Mouse (Mus musculus) hindbrain, postnatal 0 days (tissue): ENCODE measurements around the gene Rnf130. TPM values are rescaled to one million over a fixed set of nuclear protein-coding genes. Genes with fewer than 3 reads are reported as not detected.

ENCODE experiments used
- ATAC-seq: fragments of 200-750 bp; cut with Nextera tagmentation; 2 replicates; pipeline ENCODE4 v1.8.0; 2017; ENCODE audit warnings: mild to moderate bottlenecking, moderate TSS enrichment, moderate library complexity
- DNase-seq: peaks from one replicate; pipeline ENCODE4 v3.0.0-alpha.2; 2015; ENCODE audit warnings: low spot score
- H3K27ac ChIP-seq: fragments of 300-500 bp; sonication (generic); 2 replicates; pipeline ENCODE4 v1.5.1; 2014; ENCODE audit warnings: mild to moderate bottlenecking
- H3K27me3 ChIP-seq: fragments of 300-500 bp; sonication (generic); 2 replicates; pipeline ENCODE4 v1.6.1; 2014; ENCODE audit warnings: low read length, mixed read lengths; ENCODE audit not compliant: insufficient read depth
- H3K36me3 ChIP-seq: fragments of 300-500 bp; sonication (generic); 2 replicates; pipeline ENCODE4 v1.6.1; 2014; ENCODE audit warnings: low read length, mixed read lengths; ENCODE audit not compliant: insufficient read depth
- H3K4me1 ChIP-seq: fragments of 300-500 bp; sonication (generic); 2 replicates; pipeline ENCODE4 v1.6.1; 2014; ENCODE audit warnings: antibody characterized with exemption, low read length, mixed read lengths; ENCODE audit not compliant: insufficient read depth
- H3K4me2 ChIP-seq: fragments of 300-500 bp; sonication (generic); 2 replicates; pipeline ENCODE4 v1.6.1; 2014; ENCODE audit warnings: low read depth, mild to moderate bottlenecking, low read length, moderate library complexity, mixed read lengths
- H3K4me3 ChIP-seq: fragments of 300-500 bp; sonication (generic); 2 replicates; pipeline ENCODE4 v1.5.1; 2014; ENCODE audit warnings: low read length
- H3K9ac ChIP-seq: fragments of 300-500 bp; sonication (generic); replicated peaks from 2 replicates; pipeline ENCODE4 v1.6.1; 2014; ENCODE audit warnings: mild to moderate bottlenecking, low read length, moderate library complexity, mixed read lengths
- H3K9me3 ChIP-seq: fragments of 300-500 bp; sonication (generic); 2 replicates; pipeline ENCODE4 v1.6.1; 2016; ENCODE audit warnings: low read length, mixed read lengths
- CTCF ChIP-seq: IDR thresholded peaks from 2 replicates; pipeline ENCODE4 v1.5.1; 2016; ENCODE audit warnings: antibody characterized with exemption, control low read depth, low read depth
- WGBS: fragments of 180-500 bp; shearing (Covaris S2); extraction: QIAGEN DNeasy Blood & Tissue Kit; methylation state at CpG from one replicate; pipeline ENCODE4 v1.1.7; 2014; 5-methylcytosine and 5-hydroxymethylcytosine counted together
- polyA plus RNA-seq: library from polyadenylated mRNA; unstranded; fragments of >200 nt; fragmentation: Nextera tagmentation; extraction: Ambion mirVana; gene quantifications from 2 replicates; pipeline ENCODE4 v1.2.1, GENCODE M21; 2015
- total RNA-seq: library from RNA; depleted of rRNA; stranded (reverse); fragments of >200 nt; gene quantifications from 2 replicates; pipeline ENCODE4 v1.2.3, GENCODE M21; 2014

Rnf130 gene
- total and polyA plus RNA-seq, 2 experiments from 2014 or later: 60.6 to 73.2 TPM

DNA sequence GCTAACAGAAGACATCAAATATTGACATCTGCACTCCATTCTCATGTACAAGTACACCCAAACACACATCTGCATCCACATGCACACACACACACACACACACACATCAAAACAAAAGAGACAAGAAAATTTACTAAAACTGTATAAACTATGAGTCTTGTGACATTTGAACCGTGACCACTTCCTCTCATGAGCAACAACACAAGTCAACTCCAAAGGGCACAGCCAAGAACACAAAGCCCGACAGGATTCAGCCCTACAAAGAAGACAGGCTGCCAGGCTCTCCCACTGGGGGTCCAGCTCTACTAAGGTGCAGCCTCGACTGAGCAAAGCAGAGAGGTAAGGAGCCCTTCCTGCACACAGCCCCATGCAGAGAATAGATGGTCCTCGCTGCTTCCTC is 42.3 kb upstream of the Rnf130 start:
- H3K4me3 ChIP-seq: no peak overlapping the region
- H3K27me3 ChIP-seq: no peaks in the 10 kb centered on the region
- H3K4me1 ChIP-seq: no peaks in the 10 kb centered on the region
- H3K4me2 ChIP-seq: no peak overlapping the region
- H3K36me3 ChIP-seq: 0 out of 2 replicates have a peak, but pooled peaks cover 7% of the 10 kb centered on the region
- WGBS: 48% methylated on average over 4 of the region's 4 CpGs
- no peak overlapping the region for H3K27ac ChIP-seq
- H3K9me3 ChIP-seq: no peaks in the 10 kb centered on the region
- DNase-seq: no peak
- no peak for ATAC-seq
- TF ChIP-seq CTCF: no peak
- H3K9ac ChIP-seq: no peak overlapping the region

DNA sequence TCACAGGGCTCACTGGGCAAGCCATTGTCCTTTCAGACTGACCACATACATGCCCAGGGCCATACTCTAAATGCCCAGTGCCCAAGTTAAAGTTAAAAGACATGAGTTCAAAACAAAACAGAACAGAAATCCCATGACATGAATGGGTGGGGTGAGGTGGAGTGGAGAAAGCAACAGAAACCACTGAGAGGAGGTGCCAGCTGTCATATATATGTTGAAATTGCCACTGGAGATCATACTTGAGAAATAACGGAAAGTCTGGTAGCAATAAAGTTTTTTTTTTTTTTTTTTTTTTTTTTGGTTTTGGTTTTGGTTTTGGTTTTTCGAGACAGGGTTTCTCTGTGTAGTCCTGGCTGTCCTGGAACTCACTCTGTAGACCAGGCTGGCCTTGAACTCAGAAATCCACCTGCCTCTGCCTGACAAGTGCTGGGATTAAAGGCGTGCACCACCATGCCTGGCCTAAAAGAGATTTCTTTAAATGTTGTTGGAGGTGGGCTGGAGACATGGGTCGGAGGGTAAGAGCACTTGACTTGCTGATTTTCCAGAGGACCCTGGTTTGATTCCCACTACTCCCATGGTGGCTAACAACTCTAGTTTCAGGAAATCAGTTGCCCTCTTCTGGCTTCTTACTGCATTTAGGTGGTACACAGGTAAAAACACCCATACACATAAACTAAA is 41.1 kb upstream of the Rnf130 start:
- Histone ChIP-seq H3K4me1 (no peaks in the 10 kb centered on the region), H3K27ac (no peak overlapping the region), H3K4me2 (no peak overlapping the region), H3K36me3 (0 out of 2 replicates have a peak, but pooled peaks cover 7% of the 10 kb centered on the region), H3K4me3 (no peak overlapping the region), H3K9ac (no peak overlapping the region), H3K27me3 (no peaks in the 10 kb centered on the region), H3K9me3 (no peaks in the 10 kb centered on the region)
- no peak for ATAC-seq
- DNase-seq: no peak
- no peak for TF ChIP-seq CTCF
- WGBS: 84% methylated on average over 4 of the region's 4 CpGs

DNA sequence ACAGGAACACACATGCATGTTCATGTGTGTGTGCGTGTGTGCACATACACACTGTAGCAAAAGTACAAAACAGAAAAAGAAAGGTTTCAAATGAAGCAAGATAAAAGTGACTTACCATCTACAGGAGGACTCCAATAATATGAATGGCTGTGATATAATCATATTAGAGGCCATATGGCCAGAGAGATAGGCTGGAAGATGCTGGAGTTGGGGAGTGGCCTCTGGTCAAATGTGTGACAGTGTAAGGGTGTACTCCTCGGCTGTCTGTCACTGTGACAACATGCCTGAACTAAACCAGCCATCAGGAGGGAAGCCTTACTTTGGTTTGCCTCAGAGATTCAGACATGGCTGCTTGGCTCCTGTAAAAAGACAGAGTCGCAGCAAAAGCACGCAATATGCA is 40.1 kb upstream of the Rnf130 start:
- Histone ChIP-seq H3K9me3 (no peaks in the 10 kb centered on the region), H3K4me3 (no peak overlapping the region), H3K27me3 (no peaks in the 10 kb centered on the region), H3K9ac (no peak overlapping the region), H3K27ac (no peak overlapping the region), H3K4me1 (no peaks in the 10 kb centered on the region), H3K36me3 (no peaks in the 10 kb centered on the region), H3K4me2 (no peak overlapping the region)
- DNase-seq: no peak
- no peak for TF ChIP-seq CTCF
- ATAC-seq: no peak
- 77% methylated on average over 4 of the region's 4 CpGs for WGBS

DNA sequence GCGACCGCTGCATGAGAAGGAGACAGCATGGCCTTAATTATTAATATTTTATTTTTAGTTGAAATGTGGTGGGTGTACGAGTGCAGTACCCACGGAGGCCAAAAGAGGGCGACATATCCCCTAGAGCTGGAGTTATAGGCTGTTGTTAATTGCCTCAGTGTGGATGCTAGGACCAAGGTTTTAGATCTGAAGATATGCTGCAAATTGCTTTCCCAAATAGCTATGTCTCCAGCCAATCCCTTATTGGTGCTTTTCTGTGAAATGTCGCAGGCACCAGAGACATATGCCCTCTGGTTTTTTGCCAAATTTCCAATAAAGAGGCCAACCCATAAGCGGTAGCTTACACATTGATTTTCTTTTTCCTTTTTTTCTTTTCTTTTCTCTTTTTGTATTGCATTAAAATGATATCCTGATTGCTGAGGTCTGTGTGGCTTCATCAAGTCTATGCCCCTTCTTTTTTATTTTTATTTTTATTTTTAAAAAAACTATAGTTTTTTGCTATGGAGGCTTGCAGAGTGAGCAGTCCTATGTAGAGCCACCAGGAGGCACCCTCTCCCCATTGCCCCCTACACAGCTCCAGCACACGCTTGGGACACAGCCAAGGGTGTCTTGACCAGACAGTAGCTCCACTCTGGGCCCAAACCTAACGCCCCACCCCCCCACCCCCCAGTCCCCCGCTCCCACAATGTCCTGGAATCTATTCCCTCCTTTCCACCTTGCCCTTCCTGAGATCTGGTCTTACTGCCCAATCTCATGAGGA is 38.7 kb upstream of the Rnf130 start:
- peak; percentile 93 for TF ChIP-seq CTCF

DNA sequence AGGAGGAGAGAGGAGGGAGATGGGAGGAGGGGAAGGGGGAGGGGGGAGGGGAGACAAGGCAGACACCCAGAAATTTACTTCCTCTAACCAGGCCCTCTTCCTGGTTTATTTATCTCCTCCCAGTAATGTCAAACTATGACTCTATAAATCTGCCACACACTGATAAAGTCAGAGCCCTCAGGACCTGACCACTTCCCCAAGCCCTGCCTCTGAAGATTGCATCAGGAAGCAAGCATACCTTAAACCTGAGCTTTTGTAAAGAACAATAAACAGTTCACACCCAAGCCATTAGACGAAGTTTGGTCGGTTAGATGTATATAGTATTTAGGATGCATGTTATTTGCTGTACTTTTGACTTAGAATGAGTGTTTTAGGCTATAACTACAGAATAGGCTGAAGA is 30.6 kb upstream of the Rnf130 start:
- Histone ChIP-seq H3K4me2 (no peak overlapping the region), H3K27me3 (no peaks in the 10 kb centered on the region), H3K9ac (no peak overlapping the region), H3K4me1 (no peaks in the 10 kb centered on the region), H3K4me3 (no peak overlapping the region), H3K9me3 (no peaks in the 10 kb centered on the region), H3K27ac (no peak overlapping the region), H3K36me3 (no peaks in the 10 kb centered on the region)
- DNase-seq (no peak), ATAC-seq (no peak)
- WGBS: 93% methylated on average over 2 of the region's 2 CpGs
- TF ChIP-seq CTCF: no peak

More for the DNA sequence above, 38.7 kb upstream of the Rnf130 start:
- Histone ChIP-seq H3K27ac (no peak overlapping the region), H3K4me1 (no peaks in the 10 kb centered on the region), H3K9ac (no peak overlapping the region), H3K4me2 (no peak overlapping the region), H3K4me3 (no peak overlapping the region), H3K9me3 (no peaks in the 10 kb centered on the region), H3K36me3 (no peaks in the 10 kb centered on the region), H3K27me3 (no peaks in the 10 kb centered on the region)
- peak; percentile 78 for DNase-seq
- peak; percentile 74 for ATAC-seq
- WGBS: 24% methylated on average over 10 of the region's 10 CpGs

DNA sequence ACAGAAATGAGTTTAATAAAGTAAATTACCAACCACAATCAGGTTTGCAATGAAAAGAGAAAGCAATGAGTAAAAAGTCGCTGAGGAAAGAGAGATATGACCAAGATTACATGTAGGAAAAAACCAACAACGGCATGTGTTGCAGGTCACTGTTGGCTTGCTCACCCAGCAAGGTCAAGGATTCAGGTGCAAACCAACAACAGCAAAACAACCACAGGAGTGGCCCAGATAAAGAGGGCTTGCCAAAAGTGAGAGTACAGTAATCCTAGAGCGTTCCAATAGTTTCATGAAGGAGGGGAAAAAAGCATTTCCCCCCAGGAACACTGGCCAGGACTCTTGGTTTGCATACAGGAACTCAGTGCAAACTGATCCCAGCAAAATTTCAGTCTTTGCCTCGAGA is 28.7 kb upstream of the Rnf130 start:
- TF ChIP-seq CTCF: no peak
- Histone ChIP-seq H3K4me2 (no peak overlapping the region), H3K27ac (no peak overlapping the region), H3K27me3 (no peaks in the 10 kb centered on the region), H3K4me3 (no peak overlapping the region), H3K9ac (no peak overlapping the region), H3K9me3 (no peaks in the 10 kb centered on the region), H3K36me3 (no peaks in the 10 kb centered on the region), H3K4me1 (no peaks in the 10 kb centered on the region)
- ATAC-seq (no peak), DNase-seq (no peak)
- 80% methylated on average over 4 of the region's 4 CpGs for WGBS

DNA sequence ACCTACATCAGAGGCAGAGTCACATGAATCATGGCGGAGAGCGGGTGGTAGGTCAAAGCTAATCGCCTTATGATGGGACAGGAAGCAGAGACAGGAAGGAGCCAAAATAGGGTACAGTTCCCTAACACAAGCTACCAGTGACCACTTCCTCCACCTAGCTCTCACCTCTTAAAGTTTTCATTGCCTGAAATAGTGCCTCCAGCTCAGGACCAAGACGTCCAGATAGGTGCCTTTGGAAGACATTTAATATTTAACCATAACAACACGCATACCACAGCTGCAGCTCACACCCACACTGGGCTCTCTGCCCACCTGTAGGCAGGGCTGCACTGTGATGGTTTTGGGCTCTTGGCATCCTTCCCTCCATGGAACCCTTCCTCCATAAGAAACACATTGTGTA is 27.8 kb upstream of the Rnf130 start:
- no peaks in the 10 kb centered on the region for H3K36me3 ChIP-seq
- no peak overlapping the region for H3K9ac ChIP-seq
- WGBS: 72% methylated on average over 5 of the region's 5 CpGs
- no peaks in the 10 kb centered on the region for H3K27me3 ChIP-seq
- DNase-seq (no peak), ATAC-seq (no peak)
- H3K27ac ChIP-seq: no peak overlapping the region
- no peak overlapping the region for H3K4me2 ChIP-seq
- H3K4me1 ChIP-seq: no peaks in the 10 kb centered on the region
- H3K9me3 ChIP-seq: no peaks in the 10 kb centered on the region
- TF ChIP-seq CTCF: no peak
- no peak overlapping the region for H3K4me3 ChIP-seq
